Mouse (Mus musculus) heart, embryonic 11.5 days (tissue): ENCODE data around the gene Lcat. TPM values are rescaled to one million over a fixed set of nuclear protein-coding genes. Genes with fewer than 3 reads are reported as not detected.
"Not testable (repeated sequence)": the region's sequence is repeated elsewhere in the genome, so short reads cannot be mapped to it uniquely, and the experiment has no call there.

Source experiments
- ATAC-seq: fragments of 200-750 bp; cut with Nextera tagmentation; replicated peaks from 2 replicates; pipeline ENCODE4 v1.8.0; 2017; ENCODE audit warnings: moderate library complexity; ENCODE audit not compliant: insufficient number of reproducible peaks, low FRiP score, low TSS enrichment
- H3K27ac ChIP-seq: fragments of 300-500 bp; sonication (generic); 2 replicates; pipeline ENCODE4 v1.5.1; 2014; ENCODE audit warnings: mild to moderate bottlenecking, low read depth, low read length
- H3K27me3 ChIP-seq: fragments of 300-500 bp; sonication (generic); 2 replicates; pipeline ENCODE4 v1.6.1; 2014; ENCODE audit warnings: mild to moderate bottlenecking, low read length, mixed read lengths; ENCODE audit not compliant: control insufficient read depth, insufficient read depth
- H3K36me3 ChIP-seq: fragments of 300-500 bp; sonication (generic); 2 replicates; pipeline ENCODE4 v1.6.1; 2014; ENCODE audit warnings: mild to moderate bottlenecking, low read length, moderate library complexity, mixed read lengths; ENCODE audit not compliant: control insufficient read depth, insufficient read depth
- H3K4me1 ChIP-seq: fragments of 300-500 bp; sonication (generic); 2 replicates; pipeline ENCODE4 v1.6.1; 2014; ENCODE audit warnings: low read length; ENCODE audit not compliant: control insufficient read depth, insufficient read depth
- H3K4me2 ChIP-seq: fragments of 300-500 bp; sonication (generic); 2 replicates; pipeline ENCODE4 v1.6.1; 2014; ENCODE audit warnings: mild to moderate bottlenecking, moderate library complexity
- H3K4me3 ChIP-seq: fragments of 300-500 bp; sonication (generic); 2 replicates; pipeline ENCODE4 v1.5.1; 2014; ENCODE audit warnings: low read depth, low read length
- H3K9ac ChIP-seq: fragments of 300-500 bp; sonication (generic); 2 replicates; pipeline ENCODE4 v1.6.1; 2014; ENCODE audit warnings: mild to moderate bottlenecking, low read depth, low read length, moderate library complexity
- H3K9me3 ChIP-seq: fragments of 300-500 bp; sonication (generic); replicated peaks from 2 replicates; pipeline ENCODE4 v1.6.1; 2016; ENCODE audit warnings: low read length; ENCODE audit not compliant: control insufficient read depth
- WGBS: fragments of 180-500 bp; shearing (Covaris S2); extraction: QIAGEN DNeasy Blood & Tissue Kit; methylation state at CpG from one replicate; pipeline ENCODE4 v1.1.7; 2014; ENCODE audit not compliant: insufficient replicate concordance; 5-methylcytosine and 5-hydroxymethylcytosine counted together
- polyA plus RNA-seq: library from polyadenylated mRNA; unstranded; fragments of >200 nt; fragmentation: Nextera tagmentation; extraction: Ambion mirVana; gene quantifications from 2 replicates; pipeline ENCODE4 v1.2.1, GENCODE M21; 2014

Gene Lcat
- polyA plus RNA-seq: 0.70 and 2.6 TPM in 2 replicates

DNA sequence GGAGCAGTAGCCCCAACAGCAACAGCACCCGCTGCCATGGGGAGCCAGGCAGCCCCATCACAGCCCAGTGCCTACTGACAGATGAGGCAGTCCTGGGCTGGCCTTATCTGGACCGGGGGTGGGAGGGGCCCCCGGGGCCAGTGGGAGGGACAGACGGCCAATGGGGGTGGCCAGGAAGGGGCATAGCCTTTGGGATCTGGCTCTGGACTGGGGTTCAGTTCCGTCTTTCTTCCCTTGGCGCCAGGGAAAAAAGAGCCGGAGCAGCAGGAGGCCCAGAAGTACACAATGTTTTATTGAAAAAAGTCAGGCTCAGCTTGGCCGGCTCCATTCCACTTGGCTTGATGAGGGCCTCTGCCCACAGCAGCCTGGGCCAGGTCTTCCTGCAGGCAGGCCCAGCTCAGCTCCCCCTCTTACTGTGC is at the start of gene Lcat:
Gene Lcat, minus strand, starts transcription at position 62 of the 419 bp plus-strand sequence.
- no peaks in the 10 kb centered on the region for H3K27me3 ChIP-seq
- H3K4me3 ChIP-seq: no peak within 1 kb of the TSS
- no peak within 1 kb of the TSS for H3K4me2 ChIP-seq
- no peaks in the 10 kb centered on the region for H3K4me1 ChIP-seq
- no peak within 1 kb of the TSS for H3K9ac ChIP-seq
- H3K27ac ChIP-seq: no peak within 1 kb of the TSS
- WGBS: 74% methylated on average over 8 of the region's 8 CpGs
- peaks cover 56% of the 10 kb centered on the region for H3K36me3 ChIP-seq
- no peak for ATAC-seq
- H3K9me3 ChIP-seq: no peaks in the 10 kb centered on the region

DNA sequence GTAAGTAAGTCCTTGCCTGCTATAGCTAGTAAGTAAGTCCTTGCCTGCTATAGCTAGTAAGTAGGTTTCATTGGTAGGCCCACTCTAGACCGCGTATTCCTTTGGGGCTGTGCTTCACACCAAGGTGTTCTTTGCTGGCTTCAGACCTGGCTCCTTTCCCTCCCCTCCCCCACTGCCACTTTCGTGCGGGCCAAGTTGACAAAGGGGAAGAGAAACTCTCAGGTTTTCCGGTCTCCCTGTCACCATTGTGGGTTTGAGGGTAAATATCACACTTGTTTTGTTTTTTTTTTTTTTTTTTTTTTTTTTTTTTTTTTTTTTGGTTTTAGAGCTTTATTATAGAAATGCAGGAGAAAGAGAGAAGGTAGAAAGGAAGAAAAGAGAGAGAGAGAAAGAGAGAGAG is 49.3 kb upstream of the Lcat start:
- Histone ChIP-seq H3K4me2 (no peak overlapping the region), H3K9me3 (no peaks in the 10 kb centered on the region), H3K27ac (no peak overlapping the region), H3K27me3 (peaks cover 4% of the 10 kb centered on the region; the same call in 1 of the 2 replicates), H3K4me1 (no peaks in the 10 kb centered on the region), H3K9ac (no peak overlapping the region), H3K36me3 (no peaks in the 10 kb centered on the region), H3K4me3 (no peak overlapping the region)
- 60% methylated on average over 5 of the region's 5 CpGs for WGBS
- no peak for ATAC-seq

DNA sequence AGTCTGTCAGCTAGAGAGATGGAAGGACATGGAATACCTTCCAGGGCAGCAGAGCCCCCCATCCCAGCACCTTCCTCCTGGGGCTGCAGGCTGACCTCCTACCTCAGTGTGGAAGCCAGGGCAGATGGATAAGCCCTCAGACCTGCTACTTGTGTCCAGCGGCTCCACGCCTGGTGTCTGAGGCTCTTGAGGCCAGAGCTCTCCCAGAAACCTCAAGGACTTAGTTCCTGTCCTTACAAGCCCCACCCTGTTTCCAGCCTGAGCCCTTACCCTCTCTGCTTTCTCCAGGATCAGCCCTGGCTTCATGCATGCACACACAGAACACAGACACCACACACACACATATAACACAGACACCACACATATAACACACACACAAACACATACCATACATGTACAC is 48.4 kb upstream of the Lcat start:
- H3K36me3 ChIP-seq: no peaks in the 10 kb centered on the region
- H3K4me3 ChIP-seq: no peak overlapping the region
- H3K9ac ChIP-seq: peak overlapping the region; percentile 56; the same call in 1 of the 2 replicates
- ATAC-seq: no peak
- peaks cover 4% of the 10 kb centered on the region; the same call in 1 of the 2 replicates for H3K27me3 ChIP-seq
- H3K4me2 ChIP-seq: no peak overlapping the region
- WGBS: 69% methylated on average over 2 of the region's 2 CpGs
- H3K27ac ChIP-seq: no peak overlapping the region
- H3K9me3 ChIP-seq: no peaks in the 10 kb centered on the region
- H3K4me1 ChIP-seq: no peaks in the 10 kb centered on the region

DNA sequence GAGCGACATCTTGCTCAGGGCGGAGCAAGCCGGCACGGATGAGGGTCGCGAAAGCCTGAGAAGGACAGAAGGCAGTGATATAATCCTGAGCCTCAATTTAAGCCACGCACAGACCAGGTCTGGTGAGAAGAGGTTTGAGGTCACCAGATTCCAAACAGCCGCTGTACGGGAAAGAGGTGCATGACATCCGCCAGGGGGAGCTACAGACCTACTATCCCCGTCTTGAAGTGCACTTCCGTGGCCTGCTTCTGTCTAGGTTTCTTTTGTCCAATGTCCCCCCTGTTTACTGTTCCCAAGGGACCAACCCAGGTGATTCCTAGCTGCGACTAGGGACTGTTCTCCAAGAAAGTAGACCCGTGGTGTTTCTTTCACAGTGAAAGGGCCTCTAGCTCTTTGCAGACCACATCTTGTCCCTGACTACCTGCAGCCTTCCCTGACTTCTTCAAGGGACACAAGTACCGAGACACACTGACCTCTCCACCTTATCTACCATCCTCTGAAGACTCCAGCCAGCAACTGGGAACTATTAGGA is 47.7 kb upstream of the Lcat start, which contains the start of gene Dus2:
Gene Dus2, plus strand, starts transcription at position 482 of the 532 bp plus-strand sequence.
- H3K9ac ChIP-seq: peak within 1 kb of the TSS; percentile 56
- H3K27me3 ChIP-seq: peaks cover 4% of the 10 kb centered on the region; the same call in 1 of the 2 replicates
- H3K27ac ChIP-seq: no peak within 1 kb of the TSS
- H3K4me3 ChIP-seq: no peak within 1 kb of the TSS
- WGBS: 9% methylated on average over 15 of the region's 15 CpGs
- no peaks in the 10 kb centered on the region for H3K9me3 ChIP-seq
- no peaks in the 10 kb centered on the region for H3K36me3 ChIP-seq
- no peaks in the 10 kb centered on the region for H3K4me1 ChIP-seq
- peak within 1 kb of the TSS; percentile 27; the same call in 1 of the 2 replicates for H3K4me2 ChIP-seq
- ATAC-seq: peak; percentile 52; the same call in 1 of the 2 replicates

DNA sequence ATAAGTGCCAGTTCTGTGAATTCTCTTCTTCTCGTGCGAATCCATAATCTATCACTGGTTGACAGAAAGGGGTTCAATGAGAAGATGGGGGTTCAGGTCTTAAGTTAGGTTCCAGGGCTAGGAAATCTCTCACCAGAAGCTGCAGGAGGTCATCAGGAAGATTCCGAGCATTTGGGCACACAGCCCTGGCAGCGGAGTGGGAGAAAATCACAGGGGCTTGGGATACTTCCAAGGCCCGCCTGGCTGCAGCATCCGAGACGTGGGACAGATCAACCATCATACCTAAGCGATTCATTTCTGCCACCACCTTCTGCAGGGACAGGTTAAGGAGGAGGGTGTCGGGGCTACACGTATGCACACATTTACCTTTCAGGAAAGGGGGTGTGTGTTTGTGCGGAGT is 45.4 kb upstream of the Lcat start:
- no peaks in the 10 kb centered on the region for H3K36me3 ChIP-seq
- H3K4me2 ChIP-seq: no peak overlapping the region
- ATAC-seq: no peak
- H3K9me3 ChIP-seq: no peaks in the 10 kb centered on the region
- H3K27me3 ChIP-seq: 0 out of 2 replicates have a peak, but pooled peaks cover 2% of the 10 kb centered on the region
- H3K4me1 ChIP-seq: no peaks in the 10 kb centered on the region
- no peak overlapping the region for H3K27ac ChIP-seq
- no peak overlapping the region for H3K9ac ChIP-seq
- H3K4me3 ChIP-seq: no peak overlapping the region
- 79% methylated on average over 11 of the region's 11 CpGs for WGBS

DNA sequence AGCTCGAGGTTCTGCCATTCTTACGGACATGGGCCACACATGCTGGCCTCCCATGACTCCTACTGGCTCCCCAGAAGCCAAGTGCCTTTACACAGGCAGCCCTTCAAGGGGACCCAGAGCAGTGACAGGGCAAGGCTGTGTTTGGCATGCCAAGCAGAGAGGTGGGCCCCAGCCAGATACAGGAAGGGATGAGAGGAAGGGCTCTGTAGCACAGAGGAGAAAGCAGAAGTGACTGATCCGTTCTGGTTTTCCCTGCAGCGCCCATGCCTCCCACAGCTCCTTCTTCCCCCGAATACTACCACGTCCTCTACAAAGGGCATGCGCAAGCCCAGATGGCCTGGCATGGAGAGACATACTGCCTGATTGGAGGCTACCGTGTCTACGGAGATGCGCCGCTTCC is 40.2 kb upstream of the Lcat start:
- not testable (repeated sequence) for H3K27me3 ChIP-seq, H3K4me2 ChIP-seq, H3K4me3 ChIP-seq, H3K4me1 ChIP-seq, H3K9ac ChIP-seq, H3K36me3 ChIP-seq, ATAC-seq, H3K27ac ChIP-seq, H3K9me3 ChIP-seq
- 78% methylated on average over 11 of the region's 11 CpGs for WGBS

DNA sequence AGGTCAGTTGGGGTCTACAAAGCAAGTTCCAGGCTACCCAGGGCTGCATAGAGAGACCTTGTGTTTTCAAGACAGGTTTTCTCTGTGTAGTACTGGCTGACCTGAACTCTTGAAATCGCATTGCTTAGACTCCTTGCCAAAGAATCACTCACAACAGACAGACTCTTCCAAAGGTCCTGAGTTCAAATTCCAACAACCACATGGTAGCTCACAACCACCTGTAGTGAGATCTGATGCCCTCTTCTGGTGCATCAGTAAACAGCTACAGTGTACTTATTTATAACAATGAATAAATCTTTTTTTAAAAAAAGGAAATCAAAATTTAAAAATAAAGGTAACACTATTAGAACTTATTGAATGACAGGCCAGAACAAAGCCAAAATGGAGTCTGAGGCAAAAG is 38.0 kb upstream of the Lcat start:
- Histone ChIP-seq H3K9ac (no peak overlapping the region), H3K4me3 (no peak overlapping the region), H3K36me3 (no peaks in the 10 kb centered on the region), H3K9me3 (no peaks in the 10 kb centered on the region), H3K4me2 (no peak overlapping the region), H3K27ac (no peak overlapping the region), H3K27me3 (no peaks in the 10 kb centered on the region), H3K4me1 (no peaks in the 10 kb centered on the region)
- no peak for ATAC-seq
- WGBS: 91% methylated on average over 1 of the region's 1 CpGs

DNA sequence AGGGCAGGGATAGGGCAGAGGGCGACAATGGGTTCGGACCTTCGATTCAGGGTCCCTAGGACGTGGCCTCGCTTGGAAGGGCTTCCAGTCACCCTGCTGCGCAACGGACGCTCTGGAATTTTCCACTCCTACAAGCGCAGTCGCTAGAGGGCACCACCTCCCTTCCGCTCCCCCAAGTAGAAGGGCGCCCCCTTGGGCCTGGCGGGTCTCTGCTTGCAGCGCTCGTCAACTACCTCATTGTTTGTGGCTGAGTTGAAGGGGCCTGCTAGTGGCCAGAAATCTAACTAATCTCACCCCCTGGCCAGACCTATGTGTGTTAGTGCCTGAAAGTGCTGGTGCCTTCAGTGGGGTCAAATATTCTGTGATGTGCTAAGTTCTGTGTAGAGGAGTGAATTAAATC is 36.1 kb upstream of the Lcat start, which contains the start of gene Dpep3:
Gene Dpep3, minus strand, starts transcription at position 105 of the 400 bp plus-strand sequence.
- ATAC-seq: no peak
- Histone ChIP-seq H3K9ac (no peak within 1 kb of the TSS), H3K27me3 (no peaks in the 10 kb centered on the region), H3K4me2 (no peak within 1 kb of the TSS), H3K9me3 (no peaks in the 10 kb centered on the region), H3K4me3 (no peak within 1 kb of the TSS), H3K4me1 (no peaks in the 10 kb centered on the region), H3K27ac (no peak within 1 kb of the TSS), H3K36me3 (no peaks in the 10 kb centered on the region)
- 89% methylated on average over 15 of the region's 15 CpGs for WGBS

DNA sequence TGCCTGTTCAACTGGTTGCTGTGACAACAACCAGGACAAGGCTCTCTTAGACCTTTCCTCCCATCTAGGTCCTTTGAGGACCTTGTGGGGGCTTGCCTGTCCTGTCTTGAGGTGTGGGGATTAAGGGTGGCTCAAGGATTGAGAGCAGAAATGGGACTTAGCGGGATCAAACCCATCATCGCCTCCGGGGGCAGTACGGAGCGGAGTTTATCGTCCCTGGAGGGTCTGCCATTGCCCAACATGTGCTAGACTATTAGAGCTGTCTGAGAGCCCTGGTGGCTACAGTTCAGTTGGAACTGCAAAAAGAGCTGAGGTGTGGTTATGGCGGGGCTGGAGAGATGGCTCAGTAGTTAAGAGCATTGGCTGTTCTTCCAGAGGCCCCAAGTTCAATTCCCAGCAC is 32.2 kb upstream of the Lcat start:
- ATAC-seq: no peak

More for the DNA sequence above, 32.2 kb upstream of the Lcat start:
- Histone ChIP-seq H3K4me1 (no peaks in the 10 kb centered on the region), H3K4me2 (no peak overlapping the region), H3K9ac (no peak overlapping the region), H3K9me3 (no peaks in the 10 kb centered on the region), H3K36me3 (no peaks in the 10 kb centered on the region), H3K27ac (no peak overlapping the region), H3K4me3 (no peak overlapping the region), H3K27me3 (no peaks in the 10 kb centered on the region)
- WGBS: 60% methylated on average over 7 of the region's 7 CpGs
